Mouse (Mus musculus) urinary bladder, postnatal 4 days (tissue): Measurements from ENCODE around the gene Lamc1.
A peak's percentile ranks its signal among the peaks of the same experiment; 100 is the strongest.
"Not testable (repeated sequence)": the region's sequence is repeated elsewhere in the genome, so short reads cannot be mapped to it uniquely, and the experiment has no call there.

Experiments used
- DNase-seq, 2 experiments: peaks; one replicate each; pipeline ENCODE4 v3.0.0; 2021 to 2022; ENCODE audit warnings: low spot score in 2 of 2

Lamc1 gene

GRCm38 (mm10) chr1:153332444-153333295 is at the start of gene Lamc1:
Gene Lamc1 (minus strand): TSS chr1:153332786.
- DNase-seq, result peak; percentile 91 to 93

- no peak for DNase-seq
Measured at GRCm38 (mm10) chr1:153380746-153381282, 48.2 kb upstream of the Lamc1 start.

DNA sequence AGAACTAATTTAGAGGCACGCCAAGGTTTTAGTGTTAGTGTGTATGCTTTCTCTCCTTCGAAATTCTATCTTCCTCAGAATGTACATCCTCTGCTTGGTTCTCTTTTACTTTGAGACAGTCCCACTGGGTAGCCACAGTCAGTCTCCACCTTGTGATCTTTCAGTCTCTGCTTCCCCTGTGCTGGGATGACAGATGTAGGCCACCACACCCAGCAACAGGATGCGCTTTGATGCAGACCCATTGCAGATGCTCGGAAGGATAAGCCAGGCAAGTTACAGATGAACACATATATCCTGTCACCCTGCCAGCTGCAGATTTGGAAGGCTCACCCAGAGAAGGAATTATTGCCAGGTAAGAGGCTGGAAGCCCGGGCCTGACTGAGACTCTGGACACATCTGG is 47.2 kb upstream of the Lamc1 start:
- no peak for DNase-seq

DNA sequence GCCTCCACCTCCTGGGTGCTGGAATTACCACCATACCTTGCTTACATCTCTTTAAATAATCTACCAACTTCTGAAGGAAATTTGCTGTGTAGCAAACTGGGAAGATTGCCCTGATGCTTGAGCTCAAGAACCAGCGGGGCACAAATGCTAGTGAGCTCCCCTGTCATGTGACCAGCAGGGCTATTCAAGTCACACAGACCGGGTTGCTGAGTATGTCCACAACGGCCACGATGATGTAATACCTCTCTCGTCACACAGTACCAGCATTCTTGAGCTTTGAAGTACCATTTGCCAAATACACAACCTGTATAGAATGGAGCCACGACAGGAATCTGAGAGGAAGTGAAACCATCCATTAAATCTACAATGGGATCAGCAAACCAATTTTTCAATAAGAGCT is 46.0 kb upstream of the Lamc1 start:
- DNase-seq, result no peak

- no peak for DNase-seq
Measured at GRCm38 (mm10) chr1:153376446-153376845, 43.9 kb upstream of the Lamc1 start.

- no peak for DNase-seq
Measured at GRCm38 (mm10) chr1:153374136-153374535, 41.5 kb upstream of the Lamc1 start.

GRCm38 (mm10) chr1:153371846-153372245 is 39.3 kb upstream of the Lamc1 start:
- DNase-seq, result no peak

- no peak for DNase-seq
Measured at GRCm38 (mm10) chr1:153369011-153369410, 36.4 kb upstream of the Lamc1 start.

- DNase-seq, result no peak
Measured at GRCm38 (mm10) chr1:153367048-153367447, 34.5 kb upstream of the Lamc1 start.

- no peak for DNase-seq
Measured at GRCm38 (mm10) chr1:153361926-153362325, 29.3 kb upstream of the Lamc1 start.

- DNase-seq, result no peak
Measured at GRCm38 (mm10) chr1:153360556-153360955, 28.0 kb upstream of the Lamc1 start.

DNA sequence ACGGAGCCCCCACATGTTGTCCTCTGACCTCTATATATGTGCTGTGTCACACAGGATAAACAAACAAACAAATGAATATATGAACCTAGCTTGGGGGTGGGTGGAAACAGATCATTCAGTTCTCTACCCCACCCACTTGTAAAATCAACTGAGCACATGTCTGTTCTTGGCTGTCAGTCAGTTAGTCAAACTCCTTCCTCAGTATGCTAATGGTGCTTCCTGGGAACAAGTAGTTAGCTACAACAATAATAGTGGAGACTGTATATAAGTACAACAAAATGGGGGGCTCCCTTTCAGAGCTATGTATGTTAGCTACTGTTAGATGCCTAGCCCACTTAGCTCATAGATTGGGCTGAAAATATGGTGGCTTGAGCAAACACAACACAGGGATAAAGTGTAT is 24.6 kb upstream of the Lamc1 start:
- no peak for DNase-seq

GRCm38 (mm10) chr1:153354466-153354865 is 21.9 kb upstream of the Lamc1 start:
- no peak for DNase-seq

GRCm38 (mm10) chr1:153353736-153354430 is 21.3 kb upstream of the Lamc1 start:
- no peak for DNase-seq

DNA sequence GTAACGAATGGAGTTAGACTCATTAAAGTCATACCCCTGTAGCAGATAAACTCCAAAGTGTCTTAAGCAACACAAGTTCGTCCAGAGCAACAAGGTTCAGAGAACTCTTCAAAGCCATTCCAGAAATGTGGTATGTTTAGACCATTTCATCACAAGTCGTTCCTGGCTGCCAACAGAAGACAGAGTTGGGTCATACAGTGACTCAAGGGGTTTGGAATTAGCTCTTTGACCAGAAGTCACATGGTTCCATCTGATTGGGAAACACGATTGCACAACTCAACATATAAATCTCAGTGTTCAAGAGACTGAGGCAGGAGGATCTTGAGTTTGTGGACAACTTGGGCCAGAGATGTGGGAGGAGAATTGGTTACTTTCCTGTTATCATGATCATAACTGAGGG is 18.4 kb upstream of the Lamc1 start:
- no peak for DNase-seq

- DNase-seq, result no peak
Measured at GRCm38 (mm10) chr1:153347726-153348125, 15.1 kb upstream of the Lamc1 start.

DNA sequence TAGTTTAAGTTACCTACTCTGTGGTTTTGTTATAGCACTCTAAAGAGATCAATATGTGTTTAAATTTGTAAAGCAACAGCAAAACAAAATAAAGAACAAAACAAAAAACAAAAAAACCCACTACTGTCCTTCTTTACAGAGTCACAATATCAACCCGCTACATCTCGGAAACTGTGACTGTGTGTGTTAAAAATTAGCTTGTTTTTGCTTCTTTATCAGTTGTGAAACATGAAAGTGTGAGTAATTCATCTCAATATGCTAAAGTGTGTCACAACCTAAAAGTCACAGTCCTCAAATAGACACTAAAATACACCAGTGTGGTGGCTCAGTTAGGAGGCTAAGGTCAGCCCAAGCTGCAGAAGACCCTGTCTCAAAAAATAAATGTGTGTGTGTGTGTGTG is 14.5 kb upstream of the Lamc1 start:
- no peak for DNase-seq

GRCm38 (mm10) chr1:153345699-153346291 is 13.2 kb upstream of the Lamc1 start:
- DNase-seq, result no peak

DNA sequence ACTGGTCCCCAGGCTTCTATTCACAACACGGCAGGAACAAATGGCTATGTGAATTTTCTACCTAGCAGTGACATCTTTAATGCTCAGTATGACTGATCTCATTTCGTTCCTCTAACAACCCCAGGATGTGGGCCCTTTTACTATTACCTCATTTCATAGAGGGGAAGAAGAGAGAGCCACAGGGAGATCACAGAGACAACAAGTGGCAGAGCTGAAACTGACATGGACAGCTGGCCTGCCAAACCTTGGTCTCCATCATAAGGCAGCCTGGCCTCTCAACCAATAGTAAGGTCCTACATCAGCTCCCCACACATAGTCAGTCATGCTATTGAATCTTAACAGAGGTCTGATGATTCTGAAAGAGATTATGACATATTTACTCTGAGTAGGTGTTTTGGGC is 12.4 kb upstream of the Lamc1 start:
- DNase-seq, result no peak

- not testable (repeated sequence) for DNase-seq
Measured at GRCm38 (mm10) chr1:153335451-153335850, 2.9 kb upstream of the Lamc1 start.

DNA sequence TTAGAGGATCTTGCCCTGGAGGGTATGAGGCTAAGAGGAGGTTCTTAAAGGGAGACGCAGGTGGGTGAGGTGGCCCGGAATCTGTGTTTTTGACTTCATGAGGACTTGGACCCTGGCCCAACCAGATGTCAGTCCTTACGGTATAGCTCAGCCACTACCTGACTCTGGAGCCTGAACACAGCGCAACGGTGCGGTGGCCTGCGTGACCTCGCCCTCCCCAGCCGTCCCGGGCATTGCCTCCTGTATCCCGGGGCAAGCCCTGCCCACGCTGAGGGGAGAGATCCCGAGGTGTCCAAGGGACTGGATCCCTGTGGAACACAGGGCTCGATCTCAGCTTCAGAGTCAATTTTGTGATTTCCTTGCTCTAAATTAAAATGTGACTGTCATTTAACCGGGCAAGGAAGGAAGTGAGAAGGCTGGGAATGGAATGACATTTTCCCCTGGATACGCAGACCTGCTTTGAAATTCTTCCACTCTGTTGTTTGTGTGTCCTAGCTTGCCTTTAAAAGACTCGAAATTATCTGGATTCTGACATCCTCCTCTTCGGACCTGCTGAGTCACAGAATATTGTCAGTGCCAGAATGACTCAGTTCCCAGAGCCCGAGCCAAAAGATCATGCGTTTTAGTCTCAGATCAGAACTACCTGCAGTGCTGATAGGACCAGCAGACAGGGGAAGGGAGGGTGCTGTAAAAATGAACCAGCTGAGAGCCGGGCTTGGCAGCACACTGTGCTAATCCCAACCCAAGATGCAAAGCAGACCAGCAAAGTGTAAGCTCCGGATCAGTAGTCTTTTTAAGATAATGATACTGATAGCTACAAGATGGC is 923 bp upstream of the Lamc1 start:
- DNase-seq, result no peak
